Mouse (Mus musculus): ENCODE data around the gene Bnip3. TPM values are rescaled to one million over a fixed set of nuclear protein-coding genes. Genes with fewer than 3 reads are reported as not detected.

The Bnip3 gene
- polyA plus RNA-seq (2015; fragmentation: Nextera tagmentation; extraction: Ambion mirVana): 130 and 138 TPM in 2 replicates

GRCm38 (mm10) chr7:138909277-138910192 lies at the start of gene Bnip3:
Gene Bnip3, minus strand, starts transcription at chr7:138909519.
- under 1% methylated on average over 66 of the region's 66 CpGs for WGBS

GRCm38 (mm10) chr7:138957106-138957505 lies 47.8 kb upstream of the Bnip3 start:
- 70% methylated on average over 6 of the region's 6 CpGs for WGBS
- Histone ChIP-seq H3K27ac (no peak overlapping the region), H3K9ac (no peak overlapping the region), H3K9me3 (no peaks in the 10 kb centered on the region), H3K4me3 (no peak overlapping the region), H3K36me3 (no peaks in the 10 kb centered on the region), H3K27me3 (no peaks in the 10 kb centered on the region), H3K4me1 (no peaks in the 10 kb centered on the region), H3K4me2 (no peak overlapping the region)
- ATAC-seq (ENCODE audit: insufficient number of reproducible peaks, low FRiP score, low TSS enrichment, low read depth): no peak

More at GRCm38 (mm10) chr7:138909277-138910192, at the start of gene Bnip3:
- Histone ChIP-seq H3K4me1 (peaks cover 37% of the 10 kb centered on the region), H3K27me3 (no peaks in the 10 kb centered on the region), H3K27ac (peak within 1 kb of the TSS; percentile 85), H3K36me3 (peaks cover 2% of the 10 kb centered on the region; the same call in 1 of the 2 replicates), H3K4me2 (peak within 1 kb of the TSS; percentile 79), H3K9me3 (no peaks in the 10 kb centered on the region), H3K4me3 (peak within 1 kb of the TSS; percentile 66), H3K9ac (peak within 1 kb of the TSS; percentile 80)
- peak; percentile 92 for ATAC-seq (ENCODE audit: insufficient number of reproducible peaks, low FRiP score, low TSS enrichment, low read depth)

- Histone ChIP-seq H3K9ac (no peak overlapping the region), H3K4me2 (no peak overlapping the region)
- 72% methylated on average over 7 of the region's 7 CpGs for WGBS
Measured at GRCm38 (mm10) chr7:138955787-138956186, 46.5 kb upstream of the Bnip3 start.

GRCm38 (mm10) chr7:138948309-138948708 lies 39.0 kb upstream of the Bnip3 start:
- ATAC-seq (ENCODE audit: insufficient number of reproducible peaks, low FRiP score, low TSS enrichment, low read depth): no peak
- H3K4me1 ChIP-seq: no peaks in the 10 kb centered on the region
- 34% methylated on average over 8 of the region's 8 CpGs for WGBS

More at GRCm38 (mm10) chr7:138955787-138956186, 46.5 kb upstream of the Bnip3 start:
- Histone ChIP-seq H3K27ac (no peak overlapping the region), H3K9me3 (no peaks in the 10 kb centered on the region), H3K4me1 (no peaks in the 10 kb centered on the region), H3K4me3 (no peak overlapping the region), H3K27me3 (no peaks in the 10 kb centered on the region), H3K36me3 (no peaks in the 10 kb centered on the region)
- ATAC-seq (ENCODE audit: insufficient number of reproducible peaks, low FRiP score, low TSS enrichment, low read depth): no peak

GRCm38 (mm10) chr7:138947741-138948140 lies 38.4 kb upstream of the Bnip3 start:
- no peaks in the 10 kb centered on the region for H3K36me3 ChIP-seq
- H3K9me3 ChIP-seq: no peaks in the 10 kb centered on the region
- 72% methylated on average over 8 of the region's 8 CpGs for WGBS
- no peak overlapping the region for H3K4me3 ChIP-seq
- H3K9ac ChIP-seq: no peak overlapping the region
- H3K4me1 ChIP-seq: no peaks in the 10 kb centered on the region
- ATAC-seq (ENCODE audit: insufficient number of reproducible peaks, low FRiP score, low TSS enrichment, low read depth): no peak
- H3K27me3 ChIP-seq: peaks cover 14% of the 10 kb centered on the region
- H3K27ac ChIP-seq: no peak overlapping the region
- H3K4me2 ChIP-seq: no peak overlapping the region

More at GRCm38 (mm10) chr7:138948309-138948708, 39.0 kb upstream of the Bnip3 start:
- Histone ChIP-seq H3K4me3 (no peak overlapping the region), H3K36me3 (no peaks in the 10 kb centered on the region), H3K27ac (no peak overlapping the region), H3K9me3 (no peaks in the 10 kb centered on the region), H3K9ac (no peak overlapping the region), H3K27me3 (peaks cover 9% of the 10 kb centered on the region), H3K4me2 (no peak overlapping the region)

GRCm38 (mm10) chr7:138945668-138946067 lies 36.3 kb upstream of the Bnip3 start:
- Histone ChIP-seq H3K27me3 (peaks cover 35% of the 10 kb centered on the region), H3K4me1 (peaks cover 8% of the 10 kb centered on the region), H3K9me3 (no peaks in the 10 kb centered on the region), H3K9ac (no peak overlapping the region), H3K27ac (no peak overlapping the region), H3K4me3 (no peak overlapping the region), H3K4me2 (no peak overlapping the region), H3K36me3 (no peaks in the 10 kb centered on the region)
- WGBS: 60% methylated on average over 3 of the region's 3 CpGs
- ATAC-seq (ENCODE audit: insufficient number of reproducible peaks, low FRiP score, low TSS enrichment, low read depth): no peak

- Histone ChIP-seq H3K36me3 (no peaks in the 10 kb centered on the region), H3K27ac (no peak overlapping the region), H3K27me3 (peaks cover 63% of the 10 kb centered on the region), H3K4me2 (no peak overlapping the region), H3K9me3 (no peaks in the 10 kb centered on the region), H3K9ac (no peak overlapping the region), H3K4me3 (no peak overlapping the region), H3K4me1 (peaks cover 14% of the 10 kb centered on the region)
- no peak for ATAC-seq (ENCODE audit: insufficient number of reproducible peaks, low FRiP score, low TSS enrichment, low read depth)
- 87% methylated on average over 1 of the region's 1 CpGs for WGBS
Measured at GRCm38 (mm10) chr7:138942301-138942700, 33.0 kb upstream of the Bnip3 start.

- H3K4me1 ChIP-seq: peaks cover 14% of the 10 kb centered on the region
- H3K9ac ChIP-seq: no peak overlapping the region
- H3K27ac ChIP-seq: no peak overlapping the region
- 27% methylated on average over 5 of the region's 5 CpGs for WGBS
- H3K27me3 ChIP-seq: peaks cover 63% of the 10 kb centered on the region
- H3K36me3 ChIP-seq: no peaks in the 10 kb centered on the region
- no peak for ATAC-seq (ENCODE audit: insufficient number of reproducible peaks, low FRiP score, low TSS enrichment, low read depth)
- H3K4me2 ChIP-seq: peak overlapping the region; percentile 87; the same call in 1 of the 2 replicates
- H3K9me3 ChIP-seq: no peaks in the 10 kb centered on the region
- H3K4me3 ChIP-seq: no peak overlapping the region
Measured at GRCm38 (mm10) chr7:138941571-138941970, 32.3 kb upstream of the Bnip3 start.

- H3K4me2 ChIP-seq: peak within 1 kb of the TSS; percentile 87
- under 1% methylated on average over 78 of the region's 78 CpGs for WGBS
- ATAC-seq (ENCODE audit: insufficient number of reproducible peaks, low FRiP score, low TSS enrichment, low read depth): 0 out of 2 replicates have a peak, but pooled peaks have one; percentile 8
- no peak within 1 kb of the TSS for H3K27ac ChIP-seq
- 0 out of 2 replicates have a peak within 1 kb of the TSS, but pooled peaks have one; percentile 26 for H3K9ac ChIP-seq
- H3K36me3 ChIP-seq: no peaks in the 10 kb centered on the region
- peaks cover 63% of the 10 kb centered on the region for H3K27me3 ChIP-seq
- peaks cover 14% of the 10 kb centered on the region for H3K4me1 ChIP-seq
- H3K4me3 ChIP-seq: peak within 1 kb of the TSS; percentile 43
- H3K9me3 ChIP-seq: no peaks in the 10 kb centered on the region
Measured at GRCm38 (mm10) chr7:138940612-138941461, 31.5 kb upstream of the Bnip3 start, which contains the start of gene Jakmip3. Gene Jakmip3, plus strand, starts transcription at chr7:138940730.

GRCm38 (mm10) chr7:138940256-138940611 lies 30.9 kb upstream of the Bnip3 start:
- Histone ChIP-seq H3K4me1 (peaks cover 14% of the 10 kb centered on the region), H3K9me3 (no peaks in the 10 kb centered on the region), H3K4me2 (peak overlapping the region; percentile 87), H3K36me3 (no peaks in the 10 kb centered on the region), H3K9ac (0 out of 2 replicates have a peak overlapping the region, but pooled peaks have one; percentile 26), H3K27me3 (peaks cover 63% of the 10 kb centered on the region), H3K4me3 (peak overlapping the region; percentile 43), H3K27ac (no peak overlapping the region)
- ATAC-seq (ENCODE audit: insufficient number of reproducible peaks, low FRiP score, low TSS enrichment, low read depth): no peak
- 2% methylated on average over 17 of the region's 17 CpGs for WGBS

GRCm38 (mm10) chr7:138938991-138939390 lies 29.7 kb upstream of the Bnip3 start:
- Histone ChIP-seq H3K9ac (no peak overlapping the region), H3K4me3 (no peak overlapping the region), H3K4me2 (no peak overlapping the region), H3K27ac (no peak overlapping the region), H3K36me3 (no peaks in the 10 kb centered on the region), H3K27me3 (peaks cover 61% of the 10 kb centered on the region), H3K4me1 (peaks cover 14% of the 10 kb centered on the region), H3K9me3 (no peaks in the 10 kb centered on the region; the same call in 1 of the 2 replicates)
- 76% methylated on average over 7 of the region's 7 CpGs for WGBS
- ATAC-seq (ENCODE audit: insufficient number of reproducible peaks, low FRiP score, low TSS enrichment, low read depth): no peak

Data from limb, embryonic 15.5 days (tissue).